Mouse (Mus musculus) intestine, embryonic 15.5 days (tissue): ENCODE measurements around the gene Tcf7. TPM values are rescaled to one million over a fixed set of nuclear protein-coding genes. Genes with fewer than 3 reads are reported as not detected.
A peak's percentile ranks its signal among the peaks of the same experiment; 100 is the strongest.

Source experiments
- ATAC-seq: fragments of 200-750 bp; cut with Nextera tagmentation; 2 replicates; pipeline ENCODE4 v1.8.0; 2017; ENCODE audit warnings: moderate TSS enrichment, moderate library complexity
- H3K27ac ChIP-seq: fragments of 300-500 bp; sonication (generic); 2 replicates; pipeline ENCODE4 v1.5.1; 2015; ENCODE audit warnings: mild to moderate bottlenecking, inconsistent platforms
- H3K27me3 ChIP-seq: fragments of 300-500 bp; sonication (generic); replicated peaks from 2 replicates; pipeline ENCODE4 v1.6.1; 2015; ENCODE audit warnings: inconsistent platforms
- H3K36me3 ChIP-seq: fragments of 300-500 bp; sonication (generic); 2 replicates; pipeline ENCODE4 v1.6.1; 2015; ENCODE audit warnings: inconsistent platforms
- H3K4me1 ChIP-seq: fragments of 300-500 bp; sonication (generic); replicated peaks from 2 replicates; pipeline ENCODE4 v1.6.1; 2015; ENCODE audit warnings: inconsistent platforms
- H3K4me2 ChIP-seq: fragments of 300-500 bp; sonication (generic); replicated peaks from 2 replicates; pipeline ENCODE4 v1.6.1; 2015; ENCODE audit warnings: mild to moderate bottlenecking, inconsistent platforms
- H3K4me3 ChIP-seq: fragments of 300-500 bp; sonication (generic); replicated peaks from 2 replicates; pipeline ENCODE4 v1.5.1; 2015; ENCODE audit warnings: inconsistent platforms
- H3K9ac ChIP-seq: fragments of 300-500 bp; sonication (generic); 2 replicates; pipeline ENCODE4 v1.6.1; 2015; ENCODE audit warnings: inconsistent platforms
- H3K9me3 ChIP-seq: fragments of 300-500 bp; sonication (generic); 2 replicates; pipeline ENCODE4 v1.6.1; 2016; ENCODE audit warnings: inconsistent platforms
- WGBS: fragments of 180-500 bp; shearing (Covaris S2); methylation state at CpG from one replicate; pipeline ENCODE4 v1.1.7; 2015; 5-methylcytosine and 5-hydroxymethylcytosine counted together
- polyA plus RNA-seq: library from polyadenylated mRNA; unstranded; fragments of >200 nt; fragmentation: Nextera tagmentation; extraction: Ambion mirVana; gene quantifications from 2 replicates; pipeline ENCODE4 v1.2.1, GENCODE M21; 2015

Gene Tcf7
- polyA plus RNA-seq = 6.9 and 8.2 TPM in 2 replicates

GRCm38 (mm10) chr11:52282774-52283595, at the start of gene Tcf7:
Tcf7 (minus strand) TSS chr11:52283014.
- H3K9me3 ChIP-seq = no peaks in the 10 kb centered on the region
- peaks cover 20% of the 10 kb centered on the region for H3K4me1 ChIP-seq
- 0 out of 2 replicates have a peak, but pooled peaks cover 2% of the 10 kb centered on the region for H3K27me3 ChIP-seq
- H3K36me3 ChIP-seq = no peaks in the 10 kb centered on the region
- peak within 1 kb of the TSS; percentile 98 for H3K4me2 ChIP-seq
- 0 out of 2 replicates have a peak within 1 kb of the TSS, but pooled peaks have one; percentile 19 for H3K27ac ChIP-seq
- WGBS = under 1% methylated on average over 96 of the region's 97 CpGs
- peak within 1 kb of the TSS; percentile 74 for H3K4me3 ChIP-seq
- ATAC-seq = peak; percentile 89
- H3K9ac ChIP-seq = peak within 1 kb of the TSS; percentile 62

GRCm38 (mm10) chr11:52327313-52327712, 44.5 kb upstream of the Tcf7 start:
- ATAC-seq = no peak
- 50% methylated on average over 3 of the region's 3 CpGs for WGBS
- H3K9ac ChIP-seq = no peak overlapping the region

GRCm38 (mm10) chr11:52324442-52325367, 41.9 kb upstream of the Tcf7 start:
- no peaks in the 10 kb centered on the region for H3K36me3 ChIP-seq
- H3K4me3 ChIP-seq = no peak overlapping the region
- 64% methylated on average over 23 of the region's 23 CpGs for WGBS
- H3K9ac ChIP-seq = no peak overlapping the region
- no peak overlapping the region for H3K4me2 ChIP-seq
- H3K9me3 ChIP-seq = no peaks in the 10 kb centered on the region
- no peak for ATAC-seq
- H3K27ac ChIP-seq = no peak overlapping the region
- H3K4me1 ChIP-seq = no peaks in the 10 kb centered on the region
- H3K27me3 ChIP-seq = no peaks in the 10 kb centered on the region

More at GRCm38 (mm10) chr11:52327313-52327712, 44.5 kb upstream of the Tcf7 start:
- no peaks in the 10 kb centered on the region for H3K27me3 ChIP-seq
- H3K9me3 ChIP-seq = no peaks in the 10 kb centered on the region
- no peak overlapping the region for H3K4me2 ChIP-seq
- H3K27ac ChIP-seq = no peak overlapping the region
- no peak overlapping the region for H3K4me3 ChIP-seq
- H3K36me3 ChIP-seq = no peaks in the 10 kb centered on the region
- no peaks in the 10 kb centered on the region for H3K4me1 ChIP-seq

- no peak overlapping the region for H3K4me2 ChIP-seq
- no peak overlapping the region for H3K27ac ChIP-seq
- H3K4me3 ChIP-seq = no peak overlapping the region
- no peaks in the 10 kb centered on the region for H3K27me3 ChIP-seq
- H3K36me3 ChIP-seq = no peaks in the 10 kb centered on the region
- no peak overlapping the region for H3K9ac ChIP-seq
- no peak for ATAC-seq
- 72% methylated on average over 3 of the region's 3 CpGs for WGBS
- H3K9me3 ChIP-seq = no peaks in the 10 kb centered on the region
- H3K4me1 ChIP-seq = no peaks in the 10 kb centered on the region
Observed at GRCm38 (mm10) chr11:52321540-52321939, 38.7 kb upstream of the Tcf7 start.

GRCm38 (mm10) chr11:52320529-52320928, 37.7 kb upstream of the Tcf7 start:
- Histone ChIP-seq H3K4me1 (no peaks in the 10 kb centered on the region), H3K4me2 (no peak overlapping the region), H3K27ac (no peak overlapping the region), H3K4me3 (no peak overlapping the region), H3K36me3 (no peaks in the 10 kb centered on the region), H3K9ac (no peak overlapping the region), H3K27me3 (no peaks in the 10 kb centered on the region), H3K9me3 (no peaks in the 10 kb centered on the region)
- no peak for ATAC-seq
- WGBS = 81% methylated on average over 4 of the region's 4 CpGs

GRCm38 (mm10) chr11:52319664-52320063, 36.9 kb upstream of the Tcf7 start:
- 69% methylated on average over 4 of the region's 4 CpGs for WGBS
- Histone ChIP-seq H3K9ac (no peak overlapping the region), H3K4me2 (no peak overlapping the region), H3K4me3 (no peak overlapping the region), H3K27ac (no peak overlapping the region), H3K27me3 (no peaks in the 10 kb centered on the region), H3K4me1 (no peaks in the 10 kb centered on the region), H3K36me3 (no peaks in the 10 kb centered on the region), H3K9me3 (no peaks in the 10 kb centered on the region)
- no peak for ATAC-seq

- Histone ChIP-seq H3K27ac (no peak overlapping the region), H3K9me3 (no peaks in the 10 kb centered on the region), H3K4me1 (0 out of 2 replicates have a peak, but pooled peaks cover 3% of the 10 kb centered on the region), H3K4me3 (no peak overlapping the region), H3K4me2 (no peak overlapping the region), H3K36me3 (no peaks in the 10 kb centered on the region), H3K9ac (no peak overlapping the region), H3K27me3 (no peaks in the 10 kb centered on the region)
- 57% methylated on average over 13 of the region's 13 CpGs for WGBS
- no peak for ATAC-seq
Observed at GRCm38 (mm10) chr11:52318445-52318844, 35.6 kb upstream of the Tcf7 start.

- H3K27me3 ChIP-seq = no peaks in the 10 kb centered on the region
- no peak overlapping the region for H3K4me3 ChIP-seq
- WGBS = 19% methylated on average over 26 of the region's 26 CpGs
- H3K9me3 ChIP-seq = no peaks in the 10 kb centered on the region
- no peak for ATAC-seq
- H3K9ac ChIP-seq = no peak overlapping the region
- peak overlapping the region; percentile 28; the same call in 1 of the 2 replicates for H3K4me2 ChIP-seq
- no peak overlapping the region for H3K27ac ChIP-seq
- H3K36me3 ChIP-seq = no peaks in the 10 kb centered on the region
- H3K4me1 ChIP-seq = 0 out of 2 replicates have a peak, but pooled peaks cover 3% of the 10 kb centered on the region
Observed at GRCm38 (mm10) chr11:52314102-52314793, 31.4 kb upstream of the Tcf7 start.

GRCm38 (mm10) chr11:52310709-52311108, 27.9 kb upstream of the Tcf7 start:
- 0 out of 2 replicates have a peak, but pooled peaks cover 3% of the 10 kb centered on the region for H3K4me1 ChIP-seq
- 74% methylated on average over 14 of the region's 14 CpGs for WGBS
- no peak overlapping the region for H3K27ac ChIP-seq
- no peaks in the 10 kb centered on the region for H3K27me3 ChIP-seq
- H3K36me3 ChIP-seq = no peaks in the 10 kb centered on the region
- H3K9me3 ChIP-seq = no peaks in the 10 kb centered on the region
- no peak for ATAC-seq
- H3K9ac ChIP-seq = no peak overlapping the region
- no peak overlapping the region for H3K4me2 ChIP-seq
- no peak overlapping the region for H3K4me3 ChIP-seq

GRCm38 (mm10) chr11:52309487-52309886, 26.7 kb upstream of the Tcf7 start:
- Histone ChIP-seq H3K9me3 (no peaks in the 10 kb centered on the region), H3K4me1 (0 out of 2 replicates have a peak, but pooled peaks cover 3% of the 10 kb centered on the region), H3K4me3 (no peak overlapping the region), H3K4me2 (no peak overlapping the region), H3K36me3 (no peaks in the 10 kb centered on the region), H3K27me3 (no peaks in the 10 kb centered on the region), H3K27ac (no peak overlapping the region), H3K9ac (no peak overlapping the region)
- WGBS = 72% methylated on average over 3 of the region's 3 CpGs
- no peak for ATAC-seq

GRCm38 (mm10) chr11:52306431-52306830, 23.6 kb upstream of the Tcf7 start:
- Histone ChIP-seq H3K4me1 (no peaks in the 10 kb centered on the region), H3K27ac (no peak overlapping the region), H3K27me3 (no peaks in the 10 kb centered on the region), H3K9me3 (no peaks in the 10 kb centered on the region), H3K4me2 (no peak overlapping the region), H3K9ac (no peak overlapping the region), H3K36me3 (no peaks in the 10 kb centered on the region), H3K4me3 (no peak overlapping the region)
- ATAC-seq = no peak
- 71% methylated on average over 7 of the region's 7 CpGs for WGBS

GRCm38 (mm10) chr11:52305266-52305665, 22.5 kb upstream of the Tcf7 start:
- ATAC-seq = no peak
- H3K4me3 ChIP-seq = no peak overlapping the region
- no peaks in the 10 kb centered on the region for H3K36me3 ChIP-seq
- no peaks in the 10 kb centered on the region for H3K4me1 ChIP-seq
- 39% methylated on average over 4 of the region's 4 CpGs for WGBS
- H3K27me3 ChIP-seq = no peaks in the 10 kb centered on the region
- H3K9ac ChIP-seq = no peak overlapping the region
- H3K27ac ChIP-seq = no peak overlapping the region
- no peak overlapping the region for H3K4me2 ChIP-seq
- no peaks in the 10 kb centered on the region for H3K9me3 ChIP-seq
